Mouse (Mus musculus): ENCODE measurements around the gene Gm20696.

The Gm20696 gene

DNA sequence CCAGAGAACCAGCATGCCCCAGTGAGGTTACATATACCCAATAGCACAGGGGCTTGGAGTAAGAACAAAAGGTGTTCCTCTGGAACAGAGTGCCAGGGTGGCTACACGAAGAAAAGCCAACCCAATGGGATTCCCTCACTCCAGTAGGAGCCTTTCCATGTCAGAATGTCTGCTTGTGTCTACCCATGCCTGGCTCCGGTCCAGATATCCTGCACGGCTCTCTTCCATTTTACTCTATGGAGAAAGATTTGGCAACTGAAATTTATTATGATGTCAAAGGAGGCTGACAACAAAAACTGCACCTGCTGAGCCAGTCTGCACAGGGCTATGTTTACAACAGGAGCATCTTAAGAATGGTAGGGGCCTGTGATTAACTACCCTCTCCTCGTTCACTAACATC lies 377.4 kb downstream of the Gm20696 start:
- DNase-seq (ENCODE audit: low spot score in 2 of 2), result no peak

DNA sequence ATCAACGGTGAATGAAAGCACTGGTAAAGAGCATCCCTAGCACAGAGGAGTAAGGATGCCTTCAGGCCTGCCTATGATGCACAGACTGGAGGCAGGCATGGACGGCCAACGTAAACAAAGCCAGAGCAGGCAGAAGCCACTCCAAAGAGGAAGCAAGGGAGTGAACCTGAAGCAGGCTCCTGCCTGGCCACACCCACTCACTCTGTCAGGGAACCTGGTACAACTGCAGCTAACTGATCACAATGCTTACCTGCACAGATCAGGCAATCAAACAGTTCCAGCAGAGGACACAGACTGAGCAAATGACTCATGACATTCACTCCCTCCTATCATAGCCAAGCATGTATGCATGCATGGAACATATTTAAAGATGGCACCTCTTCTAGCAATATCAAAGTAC lies 381.6 kb downstream of the Gm20696 start:
- DNase-seq (ENCODE audit: low spot score in 2 of 2), result no peak

DNA sequence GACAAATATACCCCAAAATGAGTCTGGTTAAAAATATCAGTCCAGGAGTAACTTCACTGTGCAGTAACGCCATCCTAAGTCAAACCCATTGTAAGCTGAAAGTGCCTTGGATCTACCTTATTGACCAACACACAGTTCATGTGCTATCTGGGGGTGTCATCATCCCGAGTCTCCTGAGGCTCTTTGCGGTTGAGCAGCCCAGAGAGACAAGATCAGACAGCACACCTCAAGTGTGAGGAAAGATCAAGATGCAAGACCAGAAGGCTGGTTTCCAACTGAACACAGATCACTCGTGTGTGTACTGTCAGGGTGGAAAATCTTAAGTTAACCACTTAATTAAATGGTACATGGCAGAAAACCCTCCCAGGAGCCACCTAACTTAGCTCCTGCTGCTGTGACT lies 382.6 kb downstream of the Gm20696 start:
- no peak for DNase-seq (ENCODE audit: low spot score in 2 of 2)

DNA sequence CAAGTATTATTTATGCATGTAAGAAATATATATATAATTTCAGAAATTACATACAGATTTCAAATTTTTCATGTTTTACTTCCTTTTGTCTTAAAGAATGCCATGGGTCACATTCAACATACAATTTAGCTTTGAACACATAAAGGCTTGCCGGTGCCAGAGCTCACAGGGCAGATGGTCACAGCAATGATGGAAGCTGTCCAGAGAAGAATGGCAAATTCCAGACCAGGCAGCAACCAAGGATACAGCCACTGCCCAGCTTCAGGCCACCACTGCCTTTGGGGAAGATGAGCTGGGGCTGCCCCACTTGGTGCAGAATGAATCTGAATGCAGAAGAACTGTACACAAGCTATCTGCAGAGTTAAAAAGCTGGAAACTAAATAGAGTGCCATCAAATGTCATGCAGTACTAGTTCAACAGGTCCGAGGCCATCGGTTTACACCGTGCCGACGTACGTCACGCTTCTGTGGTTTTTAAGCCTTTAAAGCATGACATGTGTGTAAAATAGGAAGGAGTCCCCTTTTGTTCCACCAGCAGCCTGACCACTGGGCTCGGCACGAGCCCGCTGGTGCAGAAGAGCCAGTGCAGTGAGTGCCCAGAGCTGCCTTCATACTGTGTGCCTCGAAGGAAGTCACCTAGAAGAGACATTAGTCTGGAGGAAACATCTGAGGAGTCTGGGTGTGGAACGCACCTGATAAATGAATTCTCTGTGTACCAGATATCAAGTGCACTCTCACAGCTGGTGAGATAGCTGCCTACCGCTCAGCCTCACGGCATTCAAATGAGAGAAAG lies 383.5 kb downstream of the Gm20696 start:
- DNase-seq (ENCODE audit: low spot score in 2 of 2), result no peak

DNA sequence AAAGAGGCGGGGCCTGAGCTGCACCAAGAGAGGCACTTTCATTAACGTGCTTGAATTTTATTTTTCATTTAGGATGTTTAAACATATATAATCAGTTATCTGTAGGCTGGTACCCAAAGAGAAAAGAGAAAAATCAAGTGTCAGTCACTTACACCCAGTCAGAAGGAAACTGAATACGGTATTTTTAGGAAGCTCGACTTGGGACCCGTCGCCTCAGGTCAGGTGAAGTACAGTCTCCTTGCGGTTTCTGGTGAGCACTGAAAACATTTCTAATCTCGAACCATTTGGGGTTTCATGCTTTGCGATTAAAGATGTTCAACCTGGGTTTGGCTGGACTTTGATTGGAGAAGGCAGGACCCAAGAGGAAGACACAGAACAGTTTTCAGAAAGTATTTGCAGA lies 385.2 kb downstream of the Gm20696 start:
- no peak for DNase-seq (ENCODE audit: low spot score in 2 of 2)

DNA sequence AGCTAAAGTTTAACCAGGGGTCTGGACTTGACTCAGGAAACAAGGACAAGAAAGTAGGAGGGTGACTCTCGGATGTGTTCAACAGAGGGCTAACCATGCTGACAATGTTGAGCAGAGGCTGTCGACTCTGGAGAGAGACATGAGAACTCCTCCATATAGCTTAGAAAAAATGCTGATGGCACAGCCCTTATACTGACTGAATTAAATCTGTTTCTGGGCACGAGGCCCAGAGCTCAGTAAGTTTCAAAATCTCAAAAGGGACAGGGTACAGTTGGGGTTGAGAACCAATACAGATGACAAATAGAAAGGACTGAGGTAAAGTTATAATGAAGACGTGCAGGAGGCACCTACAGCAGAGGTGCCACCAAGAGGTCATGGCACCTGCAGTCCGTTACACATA lies 386.0 kb downstream of the Gm20696 start:
- DNase-seq (ENCODE audit: low spot score in 2 of 2), result no peak

DNA sequence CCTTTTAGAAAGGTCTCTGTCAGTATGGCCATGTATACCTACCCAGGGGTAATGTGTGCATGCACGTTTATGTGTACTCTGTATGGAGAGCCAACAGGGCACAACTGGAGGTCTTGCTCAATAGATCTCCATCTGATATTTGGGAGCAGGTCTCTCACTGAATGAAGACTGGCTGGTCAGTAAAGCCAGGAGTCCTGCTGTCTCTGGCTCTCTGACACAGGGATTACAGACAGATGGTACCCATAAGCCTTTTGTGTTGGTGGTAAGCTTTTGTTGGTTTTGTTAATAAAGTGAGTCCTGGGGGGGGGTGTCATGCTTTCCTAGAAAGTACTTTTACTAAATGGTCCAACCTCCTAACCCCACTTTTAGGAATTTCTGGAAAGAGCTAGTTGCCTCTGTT lies 389.3 kb downstream of the Gm20696 start:
- DNase-seq (ENCODE audit: low spot score in 2 of 2), result no peak

DNA sequence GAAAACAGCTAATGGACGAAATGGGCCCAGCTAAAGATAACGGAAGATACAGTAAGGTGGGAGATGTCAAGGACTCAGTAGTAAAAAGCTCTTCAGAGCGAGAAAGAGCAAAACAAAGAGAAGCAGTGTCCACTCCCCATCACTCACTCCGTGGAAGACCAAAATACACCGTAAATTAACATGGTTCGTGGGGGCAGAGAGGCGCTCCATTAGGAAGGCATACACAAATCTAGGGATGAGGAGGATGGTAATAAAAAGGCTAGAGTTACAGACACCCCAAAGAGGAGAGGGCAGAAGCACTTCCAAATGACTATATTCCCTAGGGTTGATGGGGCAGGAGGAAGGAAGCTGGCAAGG lies 390.3 kb downstream of the Gm20696 start:
- DNase-seq (ENCODE audit: low spot score in 2 of 2), result no peak

DNA sequence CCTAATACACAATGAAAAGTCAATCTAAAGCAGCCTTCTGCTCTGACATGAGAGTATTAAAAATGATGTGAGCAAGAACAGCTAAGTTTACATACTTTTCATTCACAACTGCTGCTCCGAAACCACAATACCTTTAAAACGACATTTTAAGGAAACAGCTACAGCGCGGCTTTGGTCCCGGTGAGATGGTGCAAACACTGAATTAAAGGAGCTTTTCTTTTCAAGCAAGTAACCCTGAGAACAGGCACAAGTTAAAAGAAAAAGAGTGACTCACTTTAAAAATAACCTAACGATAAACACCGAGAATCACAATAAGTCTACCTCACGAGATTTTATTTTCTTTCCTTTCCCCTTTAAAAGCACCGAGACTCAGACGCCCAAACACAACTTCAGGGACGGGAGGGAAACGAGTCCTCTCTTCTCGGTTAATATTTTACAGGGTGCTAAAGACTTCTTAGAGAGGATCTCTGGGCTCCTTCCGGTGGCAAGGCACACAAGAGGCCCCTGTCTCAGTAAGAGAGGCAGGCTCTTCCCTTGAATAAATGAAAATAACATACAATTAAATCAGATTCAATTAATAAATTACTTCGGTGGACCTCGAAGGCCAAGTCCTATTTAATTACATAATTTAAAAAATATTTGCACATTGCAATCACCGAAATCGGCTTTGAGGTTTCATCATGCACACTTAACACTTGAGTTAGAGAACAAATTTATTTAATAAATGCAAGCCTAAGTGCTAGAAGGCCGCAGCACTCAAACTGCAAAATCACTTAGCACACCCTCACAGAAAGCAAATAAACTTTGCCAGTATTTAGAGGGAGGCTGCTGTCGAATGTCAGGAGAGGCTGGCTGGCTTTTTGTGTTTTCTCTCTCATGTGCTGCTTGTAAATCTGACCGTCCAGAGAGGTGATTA lies 391.0 kb downstream of the Gm20696 start:
- no peak for DNase-seq (ENCODE audit: low spot score in 2 of 2)

DNA sequence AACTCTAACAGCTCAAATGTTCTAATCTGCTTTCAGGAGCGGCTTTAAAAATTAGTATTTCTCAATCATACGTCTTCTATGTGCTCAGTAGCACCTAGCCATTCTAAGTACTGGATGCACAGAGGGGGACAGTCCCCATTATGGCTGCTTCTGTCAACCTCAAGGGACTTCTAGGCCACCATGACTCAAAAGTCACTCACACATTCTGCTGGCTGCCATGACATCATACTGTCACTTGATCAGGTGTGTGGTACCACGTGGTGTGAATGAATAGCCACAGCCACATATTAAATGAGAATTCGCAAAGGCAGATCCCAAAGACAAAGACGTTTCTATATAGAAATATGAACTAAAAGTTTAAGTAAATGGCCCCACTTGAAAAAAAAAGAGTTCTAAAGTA lies 391.9 kb downstream of the Gm20696 start:
- DNase-seq (ENCODE audit: low spot score in 2 of 2), result no peak

DNA sequence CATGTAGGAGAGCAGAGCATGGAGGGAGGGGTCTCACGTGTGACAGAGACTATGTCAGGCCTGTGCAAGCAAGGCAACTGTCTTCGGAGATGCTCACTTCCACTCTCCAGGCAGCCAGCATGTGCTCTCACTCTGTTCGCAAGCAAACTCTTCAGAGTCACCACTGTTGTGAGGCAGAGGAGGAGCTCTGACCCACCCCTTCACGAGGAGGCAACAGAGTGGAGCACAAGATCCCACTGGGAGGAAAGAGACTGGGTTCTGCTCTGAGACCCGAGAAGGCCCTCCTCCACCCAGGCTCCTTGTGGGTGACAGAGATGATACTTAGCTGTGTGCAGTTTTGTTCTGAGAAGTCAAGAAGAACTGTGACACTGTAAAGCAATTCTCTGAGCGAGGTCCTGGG lies 392.4 kb downstream of the Gm20696 start:
- no peak for DNase-seq (ENCODE audit: low spot score in 2 of 2)

DNA sequence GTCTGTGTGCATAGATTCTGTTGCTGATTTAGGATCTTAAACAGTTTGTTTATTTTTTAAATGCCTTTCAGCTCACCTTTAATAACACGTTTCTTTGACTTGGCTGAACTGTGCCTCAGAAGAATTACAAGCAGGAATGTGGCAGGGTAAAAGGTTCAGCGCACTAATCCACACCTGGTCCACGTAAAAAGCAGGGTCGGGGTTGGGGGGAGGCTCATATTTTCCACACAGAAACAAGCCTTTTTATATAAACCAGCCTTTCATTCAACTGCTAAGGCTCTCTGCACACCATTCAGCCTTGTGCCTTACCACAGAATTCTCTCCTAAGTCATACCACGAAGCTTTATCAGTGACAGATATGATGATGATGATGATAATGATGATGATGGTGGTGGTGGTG lies 393.4 kb downstream of the Gm20696 start:
- no peak for DNase-seq (ENCODE audit: low spot score in 2 of 2)

DNA sequence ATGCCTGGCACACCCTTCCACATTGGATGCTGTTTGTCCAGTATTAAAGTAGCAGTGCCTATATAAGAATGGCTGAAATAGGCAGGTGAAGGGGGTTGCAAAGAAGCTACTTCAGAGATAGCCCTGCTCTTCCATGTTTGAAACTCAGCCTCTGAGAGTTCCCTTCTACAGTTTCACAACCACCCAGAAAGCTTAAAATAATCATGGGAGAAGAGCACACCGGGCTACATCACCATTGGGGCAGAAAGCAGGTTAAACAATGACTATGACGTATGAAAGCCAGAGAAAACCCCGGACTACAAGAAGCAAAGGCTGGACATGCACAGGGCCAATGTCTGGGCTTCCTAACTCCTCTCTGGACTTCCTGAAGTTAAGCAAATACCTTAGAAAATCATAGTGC lies 394.4 kb downstream of the Gm20696 start:
- no peak for DNase-seq (ENCODE audit: low spot score in 2 of 2)

DNA sequence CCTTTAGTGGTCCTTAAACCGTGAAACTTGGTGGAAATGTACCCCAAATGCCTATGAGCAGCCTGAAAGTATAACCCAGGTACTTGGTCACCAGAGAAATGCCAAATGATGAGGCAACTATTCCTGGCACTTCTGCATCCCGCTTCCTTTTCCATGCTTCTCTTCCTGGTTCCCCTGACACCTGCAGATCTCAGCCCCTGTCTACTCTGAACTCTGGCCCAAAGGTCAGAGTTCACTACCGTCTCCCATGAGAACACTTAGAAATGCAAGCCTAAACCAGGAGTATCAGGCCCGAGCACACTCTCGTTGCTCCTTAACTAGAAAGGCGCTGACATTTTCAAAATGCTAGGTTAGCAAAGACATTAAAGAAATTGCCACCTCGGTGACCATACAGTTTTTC lies 394.9 kb downstream of the Gm20696 start:
- no peak for DNase-seq (ENCODE audit: low spot score in 2 of 2)

DNA sequence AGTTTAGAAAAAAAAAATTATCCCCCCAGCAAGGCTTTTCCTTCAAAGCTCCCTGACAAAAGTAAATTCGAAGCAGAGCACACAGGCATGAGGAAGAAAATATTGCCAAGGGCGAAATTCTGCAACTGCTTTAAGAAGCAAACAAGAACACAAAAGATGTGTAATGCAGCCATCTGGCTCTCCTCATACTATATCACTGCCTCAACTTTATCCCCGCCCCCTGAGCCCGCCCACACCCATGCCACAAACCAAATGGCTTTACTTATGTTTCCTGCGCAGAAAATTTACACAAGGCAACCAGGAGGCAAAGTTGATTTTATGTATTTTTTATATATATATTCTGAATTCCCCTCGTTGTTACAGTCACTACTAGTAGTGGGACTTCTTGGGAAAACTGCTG lies 396.7 kb downstream of the Gm20696 start:
- DNase-seq (ENCODE audit: low spot score in 2 of 2), result no peak

DNA sequence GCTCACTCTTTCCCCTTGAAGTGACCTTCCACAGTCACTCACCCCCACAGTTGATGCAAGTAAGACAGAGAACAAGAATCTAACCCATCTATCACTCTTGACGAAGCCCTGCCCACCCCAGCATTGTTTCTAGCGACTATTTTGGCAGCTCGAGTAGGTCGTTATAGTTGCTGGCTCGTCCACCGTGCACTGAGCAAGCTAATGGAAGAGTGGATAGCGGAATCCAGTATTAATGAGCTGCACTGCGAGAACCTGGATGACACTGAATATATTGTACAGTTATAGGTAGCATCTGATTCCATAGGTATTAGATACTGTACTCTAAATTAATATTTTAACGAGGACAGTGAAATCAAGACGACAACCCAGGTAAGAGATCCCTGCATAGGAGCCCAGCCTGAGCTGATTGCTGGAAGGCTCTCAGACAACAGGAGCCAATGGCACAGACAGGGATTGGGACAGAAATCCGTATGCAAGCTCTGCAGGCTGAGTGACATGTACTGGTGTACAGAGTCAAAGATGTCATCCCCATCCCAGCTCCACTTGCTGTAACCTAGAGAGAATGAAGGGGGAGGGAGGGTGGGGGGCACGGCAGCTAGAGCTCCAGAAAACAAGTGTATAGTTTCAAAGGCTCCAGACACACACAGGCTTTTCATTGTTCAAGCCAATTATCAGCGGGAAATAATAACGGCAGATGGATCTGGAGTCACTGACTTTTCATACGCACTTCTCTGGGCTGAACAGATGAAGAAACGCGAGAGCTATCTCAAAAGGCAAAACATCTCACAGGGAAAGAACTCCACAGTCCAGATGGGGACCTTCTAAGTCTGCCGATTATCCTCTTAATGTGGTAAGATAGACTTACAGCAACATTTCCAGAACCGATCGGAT lies 398.2 kb downstream of the Gm20696 start:
- DNase-seq (ENCODE audit: low spot score in 2 of 2), result no peak

DNA sequence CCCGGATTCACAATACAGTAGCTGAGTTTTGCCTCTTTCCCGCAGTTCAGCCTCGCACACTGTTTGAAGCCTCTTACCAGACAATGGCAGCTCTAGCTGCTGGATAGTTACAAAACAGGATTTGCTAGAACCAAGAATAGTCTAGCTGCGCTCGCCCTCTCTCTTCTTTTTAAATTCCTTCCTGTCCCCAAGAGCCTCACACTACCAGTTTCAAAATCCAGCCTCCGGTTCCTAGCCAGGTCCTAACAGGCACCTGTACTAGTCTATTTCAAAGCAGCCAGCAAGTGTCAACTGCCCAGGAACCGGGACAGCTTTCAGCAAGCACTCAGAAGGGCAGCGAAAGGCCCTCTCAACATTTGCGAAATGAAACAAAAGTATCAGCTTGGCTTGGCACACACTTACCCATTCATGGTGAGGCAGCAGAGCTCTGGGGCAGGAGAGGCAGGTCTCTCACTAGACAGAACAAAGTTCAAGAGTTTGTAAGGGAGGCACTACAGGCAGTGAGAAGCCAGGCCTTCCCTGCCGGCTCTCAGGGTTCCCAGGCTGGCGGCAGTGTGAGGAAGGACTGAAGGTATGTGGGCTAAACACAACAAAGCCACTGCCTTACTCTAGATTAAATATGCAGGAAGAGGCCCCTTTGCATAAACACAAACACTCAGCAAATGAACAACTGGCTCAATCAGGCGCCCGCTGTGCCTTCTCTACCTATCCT lies 400.5 kb downstream of the Gm20696 start:
- DNase-seq (ENCODE audit: low spot score in 2 of 2), result peak; percentile 13 to 24

DNA sequence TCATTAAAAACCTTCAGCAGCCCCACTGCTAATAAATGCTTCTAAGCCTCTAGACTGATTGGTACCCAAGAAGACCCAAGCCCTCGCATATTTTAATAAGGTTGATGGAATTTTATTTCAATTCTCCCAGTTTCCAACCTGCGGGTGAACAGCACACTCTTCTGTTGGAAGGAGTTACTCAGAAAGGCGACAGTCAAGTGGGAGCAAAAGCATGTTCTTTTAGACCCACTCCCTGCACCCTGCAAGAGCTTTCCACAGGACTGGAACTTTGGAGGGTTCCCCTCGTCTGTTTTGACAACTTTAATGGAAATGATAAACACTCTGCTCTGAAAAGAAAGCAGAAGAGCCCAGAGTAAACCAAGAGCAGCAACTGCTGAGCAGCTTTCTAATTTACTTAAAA lies 401.4 kb downstream of the Gm20696 start:
- no peak for DNase-seq (ENCODE audit: low spot score in 2 of 2)

DNA sequence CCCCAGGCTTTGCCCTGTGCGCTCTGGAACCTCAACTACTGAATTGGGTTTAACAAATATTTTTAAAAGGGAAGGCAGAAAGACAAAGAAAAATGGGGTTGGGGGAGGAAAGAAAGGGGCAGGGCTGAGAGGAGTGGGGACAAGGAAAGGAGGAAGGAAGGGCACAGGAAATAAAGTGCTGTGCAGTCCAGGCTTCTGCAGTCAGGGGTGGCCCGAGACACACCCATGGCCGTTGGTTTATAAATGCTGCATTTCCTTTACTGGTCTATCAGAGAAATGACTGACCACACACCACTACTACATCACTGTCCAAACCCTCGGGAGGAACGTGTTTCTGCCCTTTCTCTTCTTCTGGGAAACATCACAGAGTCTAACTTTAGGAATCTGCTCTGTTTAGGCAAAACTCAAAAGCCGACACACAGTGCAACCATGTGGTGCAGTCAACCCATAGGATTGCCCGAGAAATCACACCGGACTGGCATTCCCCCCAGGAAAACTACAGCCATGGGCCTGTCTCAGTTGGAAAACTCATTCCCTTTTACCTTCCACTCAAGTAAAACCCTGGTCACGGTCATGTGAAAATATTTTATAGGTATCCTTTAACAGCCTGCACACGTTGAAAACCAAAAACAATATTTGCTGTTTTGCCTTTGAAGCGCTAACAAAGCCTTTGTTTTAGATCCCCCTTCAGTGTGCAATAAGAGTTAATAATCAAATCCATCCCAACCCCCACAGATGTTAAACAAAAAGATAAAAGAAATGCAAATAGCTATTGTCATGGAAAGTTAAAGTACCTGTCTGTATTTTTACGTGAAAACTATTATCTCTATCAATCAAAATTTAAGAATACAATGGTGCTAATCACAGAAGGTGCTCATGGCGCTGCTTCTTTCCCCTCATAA lies 402.2 kb downstream of the Gm20696 start:
- peak in 1 of 2 experiments; percentile 18 for DNase-seq (ENCODE audit: low spot score in 2 of 2)

DNA sequence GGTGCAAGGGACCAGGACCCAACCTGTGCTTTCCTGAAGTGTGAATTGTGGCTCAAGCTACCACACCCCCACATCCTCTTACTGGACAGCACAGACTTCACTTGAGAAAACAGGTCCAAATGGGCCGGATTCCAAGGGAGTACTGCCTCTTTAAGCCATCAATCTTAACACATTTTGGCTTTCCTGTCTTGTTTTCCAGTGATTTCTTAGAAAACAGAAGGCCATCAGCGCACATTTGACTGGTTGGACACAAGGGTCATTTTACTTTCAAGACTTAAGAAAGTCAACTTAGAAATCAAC lies 402.8 kb downstream of the Gm20696 start:
- DNase-seq (ENCODE audit: low spot score in 2 of 2), result no peak
